Mouse (Mus musculus): ENCODE data around the gene Cep104.

Gene Cep104

DNA sequence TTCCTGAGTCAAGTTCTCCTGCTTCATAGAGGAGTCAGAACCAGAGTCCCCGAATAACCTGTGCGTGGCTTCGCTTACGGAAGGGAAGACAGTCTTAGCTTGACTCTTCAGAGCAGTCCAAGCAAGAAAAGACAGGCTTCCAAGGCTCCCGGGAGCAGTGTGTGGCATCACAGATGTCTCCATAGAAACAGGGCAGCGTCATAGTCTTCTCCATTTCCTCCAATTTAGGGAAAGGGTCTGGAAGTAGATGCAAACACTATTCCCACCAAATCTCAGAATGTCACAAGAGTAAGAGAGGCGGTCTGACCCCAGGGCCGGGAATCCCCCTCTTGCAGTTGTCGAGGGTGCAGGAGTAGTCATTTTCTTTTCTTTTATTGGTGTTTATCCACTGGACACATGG is 67.6 kb downstream of the Cep104 start, which contains the start of gene Ccdc27:
Gene Ccdc27, minus strand, starts transcription at position 101 of the 400 bp plus-strand sequence.
- no peak for DNase-seq (ENCODE audit: extremely low spot score, low spot score)

- DNase-seq (ENCODE audit: extremely low spot score, low spot score): no peak
Observed at GRCm38 (mm10) chr4:154045837-154046236, 70.8 kb downstream of the Cep104 start.

GRCm38 (mm10) chr4:154051401-154051800 is 76.4 kb downstream of the Cep104 start:
- DNase-seq (ENCODE audit: extremely low spot score, low spot score): no peak

GRCm38 (mm10) chr4:154053065-154053464 is 78.1 kb downstream of the Cep104 start:
- DNase-seq (ENCODE audit: extremely low spot score, low spot score): no peak

DNA sequence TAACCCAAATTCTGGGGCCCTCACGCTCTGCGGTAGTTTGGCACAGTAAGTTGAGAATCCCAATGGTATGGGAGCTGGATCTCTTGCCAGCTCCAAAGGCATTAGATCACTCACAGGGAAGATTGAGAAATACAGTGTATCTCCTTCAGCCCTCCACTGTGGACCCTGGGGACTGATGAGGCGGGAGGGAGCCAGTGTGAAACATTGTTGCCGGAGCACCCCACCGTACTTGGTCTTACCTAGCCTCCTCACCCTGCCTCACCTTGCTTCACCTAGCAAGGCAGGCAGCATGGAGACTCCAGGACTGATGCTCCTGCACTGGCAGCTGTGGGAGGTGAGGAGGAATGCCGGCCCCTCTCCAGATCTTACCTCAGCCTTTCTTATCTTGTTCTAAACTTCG is 80.5 kb downstream of the Cep104 start:
- DNase-seq (ENCODE audit: extremely low spot score, low spot score): no peak

GRCm38 (mm10) chr4:154056046-154056445 is 81.1 kb downstream of the Cep104 start:
- DNase-seq (ENCODE audit: extremely low spot score, low spot score): no peak

GRCm38 (mm10) chr4:154056661-154057060 is 81.7 kb downstream of the Cep104 start:
- DNase-seq (ENCODE audit: extremely low spot score, low spot score): no peak

GRCm38 (mm10) chr4:154057696-154058095 is 82.7 kb downstream of the Cep104 start:
- DNase-seq (ENCODE audit: extremely low spot score, low spot score): no peak

All from neural tube, embryonic 10.5 days (tissue).